Mouse (Mus musculus) CH12.LX (cell line): ENCODE measurements around the gene Slc17a5.

ENCODE experiments used
- EP300 ChIP-seq: IDR thresholded peaks from 2 replicates; pipeline ENCODE4 v1.6.1; 2011; ENCODE audit warnings: low read length, improper control_type of control experiment
- MAFK ChIP-seq: IDR thresholded peaks from 2 replicates; pipeline ENCODE4 v1.6.1; 2011; ENCODE audit warnings: low read length, improper control_type of control experiment; ENCODE audit not compliant: insufficient replicate concordance
- MEF2A ChIP-seq: IDR thresholded peaks from 2 replicates; pipeline ENCODE4 v1.6.1; 2014; ENCODE audit warnings: low read depth, mild to moderate bottlenecking, inconsistent platforms, low read length, improper control_type of control experiment, borderline replicate concordance
- MXI1 ChIP-seq: IDR thresholded peaks from 2 replicates; pipeline ENCODE4 v1.6.1; 2011; ENCODE audit warnings: mild to moderate bottlenecking, low read depth, low read length, improper control_type of control experiment
- NELFE ChIP-seq: IDR thresholded peaks from 2 replicates; pipeline ENCODE4 v1.6.1; 2011; ENCODE audit warnings: low read depth, low read length, improper control_type of control experiment
- POLR2A ChIP-seq: IDR thresholded peaks from 2 replicates; pipeline ENCODE4 v1.6.1; 2011; ENCODE audit warnings: low read depth, mild to moderate bottlenecking, improper control_type of control experiment, low read length

DNA sequence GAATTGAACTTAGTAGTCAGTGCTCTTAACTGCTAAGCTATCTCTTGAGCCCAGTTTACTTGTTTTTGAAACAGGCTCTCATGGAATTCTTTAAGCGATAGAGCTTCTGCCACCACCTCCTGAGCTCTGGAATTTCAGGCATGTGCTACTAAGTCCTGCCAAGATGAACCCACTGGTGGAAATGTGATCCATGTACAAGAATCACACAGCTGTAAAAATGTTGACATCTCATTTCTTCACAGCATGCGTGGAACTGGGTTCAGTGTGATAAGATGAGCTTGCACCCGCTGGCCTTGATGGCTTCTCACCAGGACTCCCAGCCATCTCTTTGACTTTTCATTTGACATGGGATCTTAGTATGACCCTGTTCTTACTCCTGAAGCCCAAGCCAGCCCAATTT, 87.5 kb downstream of the Slc17a5 start:
- TF ChIP-seq EP300: no peak
- no peak for TF ChIP-seq MXI1
- TF ChIP-seq NELFE: no peak
- no peak for TF ChIP-seq POLR2A
- no peak for TF ChIP-seq MAFK
- no peak for TF ChIP-seq MEF2A
